Mouse (Mus musculus) urinary bladder, postnatal 36 days (tissue): ENCODE measurements at regions not wholly inside any gene's neighbourhood (a gene's known extent, or its start where the extent isn't known, plus 50 kb on each side); places are given as distances from the start of the nearest gene placed in this dataset.

Experiments used
- DNase-seq, 2 experiments: peaks; one replicate each; pipeline ENCODE4 v3.0.0; 2022; ENCODE audit warnings: low spot score in 2 of 2, mixed read lengths in 1 of 2

DNA sequence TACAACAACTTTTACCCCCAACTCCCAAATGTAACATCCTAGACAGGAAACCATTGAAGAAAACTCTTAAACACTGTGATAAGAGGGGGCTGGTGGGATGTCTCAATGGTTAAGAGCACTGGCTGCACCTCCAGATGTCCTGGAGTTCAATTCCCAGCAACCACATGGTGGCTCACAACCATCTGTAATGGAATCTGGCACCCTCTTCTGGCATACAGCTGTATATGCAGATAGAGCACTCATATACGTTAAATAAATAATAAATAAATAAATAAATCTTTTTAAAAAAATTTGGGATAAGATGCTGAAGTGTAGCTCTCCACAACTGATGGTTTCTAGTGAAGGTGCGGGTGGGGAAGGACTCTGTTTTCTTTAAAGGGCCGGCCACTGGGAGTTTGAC lies 69.3 kb downstream of the Kctd15 start:
- no peak for DNase-seq

DNA sequence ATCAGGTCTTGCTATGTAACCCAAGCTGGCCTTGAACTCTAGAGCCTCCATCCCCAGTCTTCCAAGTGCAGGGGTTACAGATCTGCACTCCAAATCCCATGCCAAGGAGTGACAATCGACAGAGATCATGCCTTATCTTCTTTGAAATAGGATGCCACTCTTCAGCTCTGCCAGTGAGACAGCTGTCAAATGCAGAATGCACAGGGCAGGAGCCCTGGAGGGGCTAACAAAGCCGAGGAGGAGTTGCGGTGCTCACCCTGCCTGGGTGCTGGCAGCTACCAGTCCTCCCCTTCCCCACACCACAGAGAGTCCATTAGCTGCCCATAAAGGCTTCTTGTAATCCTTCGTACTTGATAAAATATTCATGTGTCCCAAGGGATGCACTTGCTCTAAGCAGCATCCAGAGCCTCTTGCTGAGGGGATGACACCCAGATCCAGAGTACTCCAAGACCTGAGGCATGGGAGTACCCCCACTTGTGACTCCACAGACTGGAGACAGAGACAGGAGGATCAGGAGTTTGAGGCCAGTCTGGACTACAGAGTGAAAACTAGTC lies 71.1 kb downstream of the Kctd15 start:
- no peak for DNase-seq

GRCm38 (mm10) chr7:34584870-34585269 lies 71.7 kb downstream of the Kctd15 start:
- no peak for DNase-seq

GRCm38 (mm10) chr7:34580866-34581265 lies 75.7 kb downstream of the Kctd15 start:
- DNase-seq = no peak

DNA sequence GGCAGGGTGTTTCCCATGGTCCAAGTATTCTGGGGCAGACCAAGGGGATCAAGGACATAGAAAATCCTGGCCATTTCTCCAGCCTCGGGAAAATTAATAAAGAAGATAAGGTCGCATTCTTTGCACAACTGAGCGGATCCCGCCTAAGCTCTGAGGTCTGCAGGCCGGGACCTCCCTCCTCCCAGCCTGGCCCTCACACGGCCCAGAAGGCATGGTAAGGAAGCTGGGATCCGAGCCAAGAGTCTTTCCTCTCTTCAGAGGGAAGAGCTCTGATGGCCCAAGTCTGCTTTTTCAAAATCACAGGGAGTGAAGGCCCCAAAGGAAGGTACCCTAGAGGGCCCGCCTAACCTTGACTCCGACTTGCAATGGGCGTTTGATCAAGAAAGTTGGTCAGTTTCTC lies 85.2 kb downstream of the Kctd15 start:
- peak in 1 of 2 experiments; percentile 22 for DNase-seq

GRCm38 (mm10) chr7:34570114-34571065 lies 86.1 kb downstream of the Kctd15 start:
- DNase-seq = peak; percentile 79 to 84

- DNase-seq = no peak
These were observed 86.8 kb downstream of the Kctd15 start for GRCm38 (mm10) chr7:34569747-34570113.

- DNase-seq = no peak
These were observed 89.0 kb downstream of the Kctd15 start for GRCm38 (mm10) chr7:34567575-34567974.

GRCm38 (mm10) chr7:34562160-34562559 lies 94.4 kb downstream of the Kctd15 start:
- no peak for DNase-seq

GRCm38 (mm10) chr7:34558615-34559343 lies 97.8 kb downstream of the Kctd15 start:
- DNase-seq = no peak

- DNase-seq = no peak
These were observed 101.3 kb downstream of the Kctd15 start for GRCm38 (mm10) chr7:34555196-34555595.

- DNase-seq = no peak
These were observed 109.8 kb downstream of the Kctd15 start for GRCm38 (mm10) chr7:34546609-34547316.

DNA sequence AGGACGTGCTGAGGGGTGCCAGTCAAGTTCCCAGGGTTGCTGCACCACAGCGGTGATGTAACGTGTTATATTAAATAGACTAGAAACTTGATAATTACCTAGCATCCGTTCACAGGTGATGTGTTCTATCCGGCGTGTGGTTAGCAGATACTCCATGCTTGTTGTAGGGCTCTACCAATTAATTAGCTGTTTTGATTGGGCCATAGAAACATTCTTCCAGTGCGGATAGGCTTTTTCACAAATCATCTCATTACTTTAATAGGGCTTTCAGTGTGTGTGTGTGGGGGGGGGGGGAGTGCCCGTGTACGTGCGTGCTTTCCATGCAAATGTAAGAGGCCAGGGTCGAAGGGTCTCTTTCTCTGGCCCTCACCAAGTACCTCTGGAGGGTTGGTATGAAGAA lies 110.6 kb downstream of the Kctd15 start:
- DNase-seq = no peak

DNA sequence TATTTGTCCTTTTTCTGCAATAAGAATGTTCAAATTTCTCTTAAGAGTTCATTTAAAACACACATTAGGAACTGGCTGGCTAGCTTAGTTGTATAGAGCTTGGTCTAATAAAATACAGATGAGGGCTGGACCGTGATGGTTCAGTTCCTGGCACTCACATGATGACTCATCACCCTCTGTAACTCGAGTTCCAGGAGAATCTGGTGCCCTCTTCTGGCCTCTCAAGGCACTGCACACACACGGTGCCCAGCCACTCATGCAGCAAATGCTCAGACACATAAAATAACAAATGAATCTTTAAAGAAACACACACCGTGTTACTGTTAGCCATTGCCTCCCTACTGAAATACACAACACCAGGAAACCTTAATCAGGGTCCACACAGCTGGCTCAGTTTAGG lies 114.6 kb downstream of the Kctd15 start:
- DNase-seq = no peak

DNA sequence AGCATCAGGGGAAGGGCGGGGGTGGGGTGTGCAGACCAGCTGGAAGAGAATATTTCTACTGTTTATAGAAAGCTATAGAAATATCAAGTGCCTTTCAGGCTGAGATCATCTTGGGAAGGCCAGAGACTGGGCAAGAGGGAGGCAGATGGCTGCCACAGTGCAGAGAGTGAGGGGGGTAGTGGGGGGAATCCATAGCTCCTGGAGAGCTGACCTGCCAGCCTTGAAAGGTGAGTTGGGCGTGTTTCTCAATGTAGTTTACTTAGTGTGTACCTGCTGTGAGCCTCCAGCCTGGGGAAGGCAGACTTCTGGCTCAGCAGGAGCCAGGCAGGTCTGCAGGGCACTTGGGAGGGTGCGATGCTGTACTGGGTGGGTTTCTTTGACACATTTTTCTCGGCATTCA lies 115.5 kb downstream of the Kctd15 start:
- no peak for DNase-seq

GRCm38 (mm10) chr7:34539856-34540255 lies 116.7 kb downstream of the Kctd15 start:
- DNase-seq = no peak

DNA sequence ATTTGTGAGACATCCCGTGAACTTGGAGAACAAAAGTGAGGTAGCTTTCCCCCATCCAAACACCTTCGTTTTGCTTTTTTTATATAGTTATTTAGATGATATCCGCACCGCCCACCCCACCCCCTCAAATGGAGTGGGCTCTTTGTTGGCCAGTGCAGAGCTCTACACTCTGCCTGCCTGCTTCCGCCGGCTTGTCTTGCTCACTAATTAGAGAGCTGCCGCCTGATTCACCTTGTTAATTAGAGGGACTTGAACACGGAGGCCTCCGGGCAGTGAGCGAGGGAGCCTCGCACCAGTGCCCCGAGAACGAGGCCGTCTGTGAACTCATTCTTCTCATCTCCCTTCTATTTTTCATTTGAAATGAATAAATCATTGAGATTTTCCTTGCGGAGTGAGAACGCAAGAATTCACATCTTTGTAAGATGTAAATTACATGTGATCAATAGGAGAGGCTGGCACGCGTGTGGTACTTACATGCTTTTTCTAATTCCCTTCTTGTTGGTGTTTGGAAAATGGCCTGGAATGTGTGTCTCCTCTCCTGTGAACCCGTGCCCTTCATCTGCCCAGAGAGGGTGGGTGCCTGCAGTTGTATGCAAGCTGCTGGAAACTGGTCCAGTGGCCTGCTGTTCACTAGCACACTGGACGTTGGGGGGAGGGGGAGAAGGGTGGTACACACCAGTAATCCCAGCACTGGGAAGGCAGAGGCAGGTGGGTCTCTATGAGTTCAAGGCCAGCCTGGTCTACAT lies 118.0 kb downstream of the Kctd15 start:
- DNase-seq = no peak

GRCm38 (mm10) chr7:34537122-34537521 lies 119.4 kb downstream of the Kctd15 start:
- DNase-seq = no peak

DNA sequence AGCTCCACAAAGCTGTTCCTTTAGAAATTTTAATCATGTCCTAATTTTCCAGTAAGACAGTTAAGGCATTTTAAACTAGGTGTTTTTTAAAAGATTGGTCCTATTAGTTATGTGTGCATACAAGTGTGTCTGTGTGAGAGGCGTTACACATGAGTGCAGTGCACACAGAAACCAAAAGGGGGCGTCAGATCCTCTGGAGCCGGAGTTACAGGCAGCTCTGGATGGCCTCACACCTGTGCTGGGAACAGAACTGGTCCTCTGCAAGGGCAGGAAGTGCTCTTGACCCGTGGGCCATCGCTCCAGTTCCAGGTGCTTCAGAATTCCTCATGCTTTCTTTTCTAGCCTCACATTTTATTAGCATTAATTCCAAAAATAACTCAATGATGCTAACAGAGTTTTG lies 122.3 kb downstream of the Kctd15 start:
- no peak for DNase-seq

- DNase-seq = no peak
These were observed 124.9 kb downstream of the Kctd15 start for GRCm38 (mm10) chr7:34531639-34532038.

DNA sequence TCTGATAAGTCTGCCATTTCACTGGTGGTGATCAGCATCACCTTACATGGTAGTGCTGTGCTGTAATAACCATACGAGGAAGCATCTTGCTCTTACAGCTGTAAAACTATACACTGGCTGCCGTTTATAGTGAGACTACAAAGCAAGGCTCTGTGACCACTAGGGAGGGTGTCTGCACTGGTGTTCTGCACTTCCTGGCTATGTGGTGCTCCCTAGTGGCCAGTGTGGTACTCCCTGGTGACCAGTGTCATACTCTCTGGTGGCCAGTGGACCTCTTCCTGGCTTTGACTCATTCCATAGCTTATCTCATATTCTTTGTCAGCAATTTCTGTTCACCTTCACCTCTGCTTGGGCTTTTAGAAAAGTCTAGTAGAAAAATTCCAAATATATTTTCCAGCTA lies 114.7 kb upstream of the Lsm14a start:
- DNase-seq = no peak
